Mouse (Mus musculus) kidney, postnatal 14 days (tissue): ENCODE data around the gene Art3.

Experiments
- DNase-seq: peaks from one replicate; pipeline ENCODE4 v3.0.0; 2022; ENCODE audit warnings: mixed read lengths

Gene Art3

DNA sequence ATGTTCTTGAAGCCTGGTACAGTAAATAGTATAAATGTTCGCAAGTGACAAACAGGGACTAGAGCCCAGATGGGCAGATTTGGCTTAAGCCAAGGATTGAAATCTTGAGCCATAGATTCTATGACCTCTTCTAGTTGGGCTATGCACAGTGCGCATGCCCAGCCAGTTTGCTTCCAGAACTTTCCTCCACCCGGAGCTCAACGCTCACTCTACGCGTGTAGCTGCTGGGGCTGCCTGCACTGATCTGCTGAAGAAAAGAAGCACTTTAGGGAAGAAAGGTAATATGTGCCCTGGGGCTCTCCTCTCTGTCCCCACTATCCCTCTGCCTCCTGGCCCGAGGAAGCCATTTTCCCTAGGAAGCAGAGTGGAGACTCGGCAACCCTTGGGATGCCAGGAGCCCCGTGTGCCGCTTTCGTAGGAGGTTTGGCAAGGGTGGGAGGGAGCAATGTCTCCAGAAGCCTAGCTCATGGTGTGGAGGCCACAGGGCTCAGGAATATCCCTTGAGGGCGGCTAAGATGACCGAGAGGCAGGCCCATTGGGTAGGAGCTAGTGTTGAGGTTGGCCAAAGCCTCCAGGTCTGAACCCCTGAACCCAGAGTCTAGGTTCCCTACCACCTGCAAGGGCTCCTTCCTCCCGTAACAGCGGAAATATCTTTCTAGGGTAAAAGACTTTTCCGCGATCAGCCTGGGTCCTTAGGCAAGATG lies at the start of gene Art3:
Gene Art3, plus strand, starts transcription at position 193 of the 704 bp plus-strand sequence.
- DNase-seq, result no peak

GRCm38 (mm10) chr5:92282571-92282970 lies 49.1 kb upstream of the Art3 start:
- DNase-seq, result no peak

GRCm38 (mm10) chr5:92283107-92283506 lies 48.5 kb upstream of the Art3 start:
- no peak for DNase-seq

DNA sequence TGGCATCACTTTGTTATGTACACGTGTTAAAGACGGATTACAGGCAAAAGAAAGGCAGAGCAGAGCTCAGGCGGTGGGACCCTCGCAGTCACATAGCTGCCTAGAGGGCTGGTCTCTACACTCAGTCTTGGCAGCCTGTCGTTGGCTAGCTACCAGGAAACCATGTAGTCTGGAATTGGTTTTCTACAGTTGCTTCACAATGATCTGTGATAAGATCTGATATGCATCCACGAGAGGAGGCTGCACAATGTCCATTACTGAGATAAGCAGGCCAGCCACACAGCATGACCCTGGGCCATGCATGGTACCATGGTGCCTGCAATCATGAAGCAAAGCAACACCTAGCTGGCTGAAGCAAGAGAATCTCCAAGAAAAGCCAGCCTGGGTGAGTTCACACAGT lies 43.8 kb upstream of the Art3 start:
- DNase-seq, result no peak

- peak; percentile 10 for DNase-seq
Observed at GRCm38 (mm10) chr5:92291652-92292414, 39.8 kb upstream of the Art3 start.

GRCm38 (mm10) chr5:92294525-92294924 lies 37.1 kb upstream of the Art3 start:
- no peak for DNase-seq

DNA sequence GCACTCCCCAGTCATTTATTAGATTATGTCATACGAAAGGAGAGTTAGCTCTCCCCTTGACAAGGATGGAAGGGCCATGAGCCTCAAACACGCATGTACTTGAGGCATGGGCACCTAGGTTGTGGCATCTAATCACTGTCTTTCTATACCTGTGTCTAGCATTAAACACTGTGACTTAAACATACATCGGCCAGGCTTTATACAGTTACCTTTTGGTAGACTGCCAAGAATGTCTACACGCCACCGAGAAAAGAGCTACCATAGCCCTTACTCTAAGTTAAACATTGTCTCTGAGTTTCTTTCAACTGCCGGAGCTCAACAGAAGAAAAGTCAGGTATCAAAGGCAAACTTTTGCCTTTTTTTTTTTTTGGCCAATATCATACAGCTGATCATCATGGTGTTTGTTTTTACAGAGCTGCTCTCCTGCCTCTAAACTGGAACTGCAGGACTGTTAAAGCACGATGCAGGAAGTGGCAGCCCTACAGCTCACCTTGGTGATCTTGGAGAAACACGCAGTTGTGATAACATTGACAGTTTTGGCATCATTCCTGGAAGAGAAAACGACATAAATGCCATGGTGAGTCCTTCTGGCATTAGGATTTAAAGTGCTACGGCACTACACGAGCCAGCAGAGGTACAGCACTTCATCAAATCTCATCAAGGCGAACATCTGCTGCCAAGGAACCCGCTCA lies 29.3 kb upstream of the Art3 start:
- no peak for DNase-seq

DNA sequence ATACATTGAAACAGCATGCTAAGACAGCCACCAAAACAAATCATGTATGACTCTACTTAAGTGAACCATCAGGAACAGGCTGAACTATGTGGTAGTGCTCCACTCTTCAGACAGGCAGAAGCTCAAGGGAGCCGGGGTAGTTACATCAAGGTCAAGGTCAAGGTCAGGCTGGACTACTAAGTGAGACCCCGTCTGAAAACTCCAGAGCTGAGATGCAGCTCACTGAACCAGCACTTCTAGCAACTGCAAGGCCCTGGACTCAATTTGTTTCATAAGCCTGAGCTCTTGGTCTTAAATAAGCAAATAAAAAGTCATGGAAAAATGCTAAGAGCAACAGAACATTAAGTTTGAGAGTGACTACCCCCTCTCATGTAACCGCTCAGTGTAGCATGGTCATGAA lies 27.3 kb upstream of the Art3 start:
- DNase-seq, result no peak

DNA sequence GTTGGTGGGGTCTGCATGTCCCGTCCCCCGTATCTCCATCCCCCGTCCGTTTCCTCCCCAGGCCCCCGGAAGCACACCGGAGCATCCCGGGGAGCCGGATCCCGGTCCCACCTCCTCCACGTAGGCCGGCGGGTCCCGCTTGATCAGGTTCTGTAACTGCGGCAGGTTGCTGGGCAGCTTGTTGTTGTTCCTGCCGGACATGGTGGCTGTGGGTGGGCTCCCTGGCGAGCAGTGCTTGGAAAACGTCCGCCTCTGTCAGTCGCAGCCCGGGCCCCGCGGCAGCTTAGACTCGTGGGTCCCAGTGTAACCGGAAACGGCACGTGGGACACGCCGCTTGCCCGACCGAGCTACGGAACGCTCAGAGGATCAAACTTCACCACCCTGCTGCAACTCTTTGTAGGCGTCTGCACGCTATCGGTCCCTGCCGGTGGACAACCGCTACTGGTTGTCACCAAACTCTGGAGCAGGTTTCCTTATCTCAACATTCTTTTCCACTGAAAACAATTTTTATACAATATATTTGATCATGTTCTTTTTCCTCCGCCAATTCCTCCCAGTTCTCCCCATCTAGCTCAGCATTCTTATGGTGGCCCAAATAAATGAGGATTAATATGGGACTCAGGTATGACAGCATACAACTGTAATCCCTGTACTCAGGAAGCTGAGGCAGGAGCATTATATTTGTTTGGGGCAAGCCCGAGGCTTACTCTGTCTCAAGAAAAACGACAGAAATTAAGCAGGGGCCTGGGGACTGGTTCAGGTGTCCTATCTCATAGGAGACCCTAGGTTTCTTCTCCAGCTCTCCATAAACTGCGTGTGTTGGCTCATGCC lies 21.7 kb upstream of the Art3 start, which contains the start of gene Sdad1:
Gene Sdad1, minus strand, starts transcription at position 799 of the 831 bp plus-strand sequence.
- peak; percentile 96 for DNase-seq

GRCm38 (mm10) chr5:92312046-92312715 lies 19.4 kb upstream of the Art3 start:
- DNase-seq, result peak; percentile 92

- no peak for DNase-seq
Observed at GRCm38 (mm10) chr5:92313776-92314175, 17.9 kb upstream of the Art3 start.

DNA sequence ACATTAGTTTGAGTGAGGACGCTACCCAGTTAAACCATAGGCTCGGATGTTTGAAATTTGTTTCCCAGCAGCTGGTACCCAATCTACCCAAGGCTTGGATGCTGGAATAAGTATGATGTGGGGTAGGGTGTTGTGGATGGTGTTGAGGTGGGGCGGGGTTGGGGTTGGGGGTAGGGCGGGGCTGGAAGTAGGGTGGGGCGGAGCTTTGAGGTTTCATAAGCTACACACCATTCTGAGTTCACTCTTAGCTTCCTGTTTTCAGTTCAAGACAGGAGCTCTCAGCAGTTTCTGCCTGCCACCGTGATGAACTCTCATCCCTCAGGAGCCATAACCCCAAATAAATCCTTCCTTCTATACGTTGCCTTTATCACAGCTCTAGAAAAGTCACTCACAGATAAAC lies 13.5 kb upstream of the Art3 start:
- no peak for DNase-seq

- no peak for DNase-seq
Observed at GRCm38 (mm10) chr5:92318596-92318995, 13.0 kb upstream of the Art3 start.

DNA sequence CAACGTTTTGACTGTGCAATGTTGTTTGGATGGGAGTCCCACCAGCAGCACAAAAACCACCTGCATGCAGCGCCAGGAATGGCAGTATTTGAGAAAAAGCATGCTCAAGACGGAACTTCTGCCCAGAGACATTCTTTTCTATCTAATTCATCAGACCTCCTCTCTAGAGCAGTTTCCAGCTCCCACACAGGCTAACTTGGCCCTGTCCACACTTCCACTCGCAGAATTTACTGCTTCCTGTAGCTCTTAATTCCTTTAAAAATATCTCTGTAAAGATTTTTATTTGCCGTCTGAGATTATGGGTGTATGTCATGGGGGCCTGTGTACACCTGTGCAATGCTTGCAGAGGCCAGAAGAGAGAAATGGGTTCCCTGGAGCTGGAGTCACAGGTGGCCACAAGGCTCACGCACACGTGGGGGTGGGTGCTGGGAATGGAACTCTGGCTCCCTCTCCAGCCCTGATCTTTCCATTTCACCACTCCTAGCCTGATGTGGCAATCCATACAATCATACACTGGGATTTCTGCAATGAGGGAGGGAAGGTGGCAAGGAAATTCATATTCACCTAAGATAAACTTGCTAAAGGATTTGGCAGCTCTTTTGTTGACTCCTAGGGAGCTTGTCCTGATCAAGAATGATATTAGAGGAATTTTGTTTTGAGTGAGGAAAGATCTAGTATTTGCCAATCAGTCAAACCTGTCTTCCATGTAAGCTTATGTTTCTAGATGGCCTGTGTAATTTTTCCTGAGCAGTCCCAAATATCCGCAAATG lies 9.8 kb upstream of the Art3 start:
- DNase-seq, result peak; percentile 40

- no peak for DNase-seq
Observed at GRCm38 (mm10) chr5:92322612-92323011, 9.0 kb upstream of the Art3 start.

DNA sequence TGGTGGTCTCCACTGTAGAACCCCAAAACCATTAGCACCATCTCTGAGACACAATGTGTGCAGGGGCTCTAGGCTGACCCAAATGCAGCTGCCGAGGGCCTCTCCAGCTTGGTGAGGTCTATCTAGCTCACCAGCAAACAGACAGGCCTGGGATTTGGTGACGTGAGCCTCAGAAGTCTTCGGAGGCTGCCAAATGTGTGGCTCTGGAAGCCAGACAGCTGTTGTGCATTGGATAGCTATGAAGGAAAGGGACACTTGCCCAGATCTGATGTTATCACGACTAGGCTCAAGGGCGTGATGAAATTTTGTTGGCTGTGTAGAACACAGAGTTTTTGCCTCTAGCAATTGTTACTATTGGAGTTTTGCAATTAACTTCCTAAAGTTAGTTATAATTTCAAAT lies 8.4 kb upstream of the Art3 start:
- DNase-seq, result peak; percentile 65

DNA sequence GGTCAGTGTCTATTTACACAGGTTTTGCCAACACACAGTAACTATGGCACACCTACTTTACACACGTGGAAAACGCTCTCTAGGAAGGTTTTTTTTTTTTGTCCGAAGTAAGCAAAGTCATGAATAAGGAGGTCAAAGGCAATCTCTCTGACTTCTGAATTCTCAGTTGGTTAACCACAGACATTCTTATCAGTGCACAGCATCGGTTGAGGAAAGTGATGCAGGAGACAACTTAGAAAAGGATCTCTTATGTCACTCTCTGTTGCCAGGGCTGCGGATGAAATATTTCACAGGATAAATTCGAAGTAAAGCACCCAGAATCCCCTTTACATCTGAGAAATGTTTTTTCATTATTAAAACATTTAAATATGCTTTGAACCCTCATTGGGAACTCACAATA lies 4.3 kb upstream of the Art3 start:
- no peak for DNase-seq

GRCm38 (mm10) chr5:92327929-92328328 lies 3.7 kb upstream of the Art3 start, which contains the start of gene Cxcl9:
Gene Cxcl9, minus strand, starts transcription at chr5:92328079.
- no peak for DNase-seq

DNA sequence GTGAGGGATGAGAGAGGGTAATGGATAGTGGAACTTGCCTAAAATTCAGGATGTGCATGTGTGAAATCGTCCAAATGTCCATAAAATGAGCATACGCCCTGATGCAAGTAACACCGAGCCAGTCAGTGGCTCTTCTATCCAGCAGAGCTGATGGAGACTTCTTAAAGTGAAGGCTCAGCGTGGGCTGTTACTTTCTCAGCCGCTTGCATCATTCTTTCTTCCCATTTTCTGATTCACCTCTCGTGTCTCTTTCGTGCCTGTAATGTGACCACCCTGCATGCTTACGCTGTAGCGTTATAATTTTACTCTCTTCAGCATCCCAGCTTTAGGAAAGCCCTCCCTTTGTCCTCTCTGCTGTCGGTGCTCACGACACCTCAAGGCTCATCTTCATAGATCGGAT lies 505 bp upstream of the Art3 start:
- no peak for DNase-seq

DNA sequence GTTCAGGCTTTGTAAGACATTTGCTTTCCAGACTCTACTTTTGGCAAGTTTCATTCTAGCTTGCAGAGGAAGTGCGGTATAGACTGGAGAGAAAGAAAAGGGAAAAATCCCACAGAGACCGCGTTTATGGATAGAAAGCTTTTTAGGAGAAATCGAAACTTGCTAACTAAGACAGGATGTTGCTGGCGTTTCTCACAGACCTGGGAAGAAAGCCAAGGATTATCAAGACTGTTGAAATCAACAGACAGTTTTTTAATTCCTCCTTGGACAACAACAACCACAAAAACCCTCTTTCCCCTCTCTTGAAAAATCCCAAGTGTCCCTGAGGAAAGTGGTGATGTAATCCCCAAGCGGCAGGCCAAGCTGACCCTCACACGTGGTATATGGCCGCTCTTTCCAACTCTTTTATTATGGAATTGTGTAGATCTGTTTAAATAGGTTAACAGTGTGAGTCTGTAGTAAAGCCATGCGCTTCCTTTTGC lies 773 bp downstream of the Art3 start:
- peak; percentile 73 for DNase-seq

GRCm38 (mm10) chr5:92336743-92337142 lies 5.1 kb downstream of the Art3 start:
- DNase-seq, result no peak
